Mouse (Mus musculus) brain, embryonic 14.5 days (tissue): Measurements from ENCODE around the gene Cd47. TPM values are rescaled to one million over a fixed set of nuclear protein-coding genes. Genes with fewer than 3 reads are reported as not detected.

Experiments
- DNase-seq: peaks from one replicate; pipeline ENCODE4 v3.0.0-alpha.2; 2011; ENCODE audit warnings: low read depth
- CTCF ChIP-seq: fragments of 200-500 bp; IDR thresholded peaks from 2 replicates; pipeline ENCODE4 v1.5.1; 2012; ENCODE audit warnings: inconsistent platforms, mild to moderate bottlenecking, moderate library complexity, borderline replicate concordance; ENCODE audit not compliant: insufficient read depth, insufficient read length; ENCODE audit errors: extremely low read depth
- POLR2A ChIP-seq: fragments of 200-500 bp; IDR thresholded peaks from 2 replicates; pipeline ENCODE4 v1.6.1; 2012; ENCODE audit warnings: mild to moderate bottlenecking, inconsistent platforms, borderline replicate concordance; ENCODE audit not compliant: poor library complexity, insufficient read depth, insufficient read length, severe bottlenecking; ENCODE audit errors: extremely low read depth
- polyA plus RNA-seq: library from polyadenylated mRNA; depleted of rRNA; stranded (reverse); fragments of >200 nt; gene quantifications from 2 replicates; pipeline ENCODE4 v1.2.3, GENCODE M21; 2012

Gene Cd47
- polyA plus RNA-seq, 1 experiment, result 58.5 TPM

GRCm38 (mm10) chr16:49878051-49878450 lies 77.7 kb downstream of the Cd47 start:
- no peak for DNase-seq
- TF ChIP-seq CTCF (no peak), POLR2A (no peak)

- TF ChIP-seq POLR2A (no peak), CTCF (no peak)
These were observed 86.2 kb downstream of the Cd47 start for GRCm38 (mm10) chr16:49886403-49887066.

GRCm38 (mm10) chr16:49887290-49887689 lies 87.0 kb downstream of the Cd47 start:
- TF ChIP-seq CTCF, result no peak
- no peak for TF ChIP-seq POLR2A
- DNase-seq, result no peak

More at GRCm38 (mm10) chr16:49886403-49887066, 86.2 kb downstream of the Cd47 start:
- no peak for DNase-seq

- DNase-seq, result no peak
- TF ChIP-seq CTCF (no peak), POLR2A (no peak)
These were observed 87.7 kb downstream of the Cd47 start for GRCm38 (mm10) chr16:49887811-49888564.

- TF ChIP-seq CTCF (no peak), POLR2A (no peak)
These were observed 88.8 kb downstream of the Cd47 start for GRCm38 (mm10) chr16:49889031-49889655.

GRCm38 (mm10) chr16:49892252-49892651 lies 91.9 kb downstream of the Cd47 start:
- TF ChIP-seq CTCF, result no peak
- TF ChIP-seq POLR2A, result no peak

More at GRCm38 (mm10) chr16:49889031-49889655, 88.8 kb downstream of the Cd47 start:
- DNase-seq, result no peak

GRCm38 (mm10) chr16:49892945-49893344 lies 92.6 kb downstream of the Cd47 start:
- DNase-seq, result no peak
- TF ChIP-seq POLR2A (no peak), CTCF (peak; percentile 27; the same call in 1 of the 2 replicates)

More at GRCm38 (mm10) chr16:49892252-49892651, 91.9 kb downstream of the Cd47 start:
- DNase-seq, result no peak

GRCm38 (mm10) chr16:49894624-49895023 lies 94.3 kb downstream of the Cd47 start:
- DNase-seq, result no peak
- TF ChIP-seq POLR2A (no peak), CTCF (no peak)

- TF ChIP-seq POLR2A (no peak), CTCF (no peak)
- no peak for DNase-seq
These were observed 95.8 kb downstream of the Cd47 start for GRCm38 (mm10) chr16:49896132-49896531.

GRCm38 (mm10) chr16:49901395-49901794 lies 101.1 kb downstream of the Cd47 start:
- no peak for DNase-seq
- no peak for TF ChIP-seq CTCF
- TF ChIP-seq POLR2A, result no peak

GRCm38 (mm10) chr16:49902083-49902482 lies 101.8 kb downstream of the Cd47 start:
- no peak for DNase-seq
- no peak for TF ChIP-seq POLR2A
